ENCODE assay signal across 9 mouse cellular contexts in the genomic region with DNA sequence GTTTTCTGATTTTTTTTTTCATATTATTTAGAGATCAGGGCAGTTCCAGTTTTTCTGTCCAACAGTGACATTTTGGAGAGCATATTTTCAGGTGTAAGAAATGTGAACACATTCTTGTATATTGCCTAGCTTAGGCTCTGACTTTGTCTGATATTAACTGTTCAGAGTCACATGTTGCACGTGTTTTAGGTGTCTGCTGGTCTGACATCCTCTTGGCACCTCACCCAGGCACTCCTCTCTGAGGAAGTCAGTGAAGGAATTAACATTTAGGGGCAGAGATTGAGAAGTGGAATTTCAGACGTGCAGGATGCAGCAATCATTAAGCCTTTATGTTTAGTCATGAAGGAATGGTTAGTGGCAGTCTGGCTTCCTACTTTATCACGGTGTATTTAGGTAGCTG. TPM values are rescaled to one million over a fixed set of nuclear protein-coding genes. Genes with fewer than 3 reads are reported as not detected.
DNase-seq lines count a peak whose midpoint lies in the region; ATAC-seq lines count a peak whose summit lies in the region.
"Had no signal": no experiment of that assay in that cellular context is flagged by ENCODE, and none has a peak within 500 bp of the region (broad histone marks: within the 10 kb centered on the region; RNA-seq: fewer than 3 reads in every experiment).

No protein-coding gene starts in this region.

- DNase-seq in heart, embryonic 10.5 days (ENCODE audit: low spot score): no peak
- DNase-seq in heart, postnatal 14 days: no peak
- DNase-seq in 416B (ENCODE audit: low read depth) (peak; percentile 29), MN1 (ENCODE audit: low spot score) (no peak)
- DNase-seq in liver, embryonic 13.5 days: no peak
- no peak for DNase-seq in right cerebral cortex, postnatal 25 days
- no peak for DNase-seq in urinary bladder, postnatal 10 days (ENCODE audit: low spot score)
- DNase-seq: gastrocnemius, postnatal 36 days had no signal

- H3K4me2 ChIP-seq in forebrain, embryonic 15.5 days (replicated peaks): peak overlapping the region; percentile 65
- H3K4me2 ChIP-seq in liver, embryonic 13.5 days: peak overlapping the region; percentile 69

- no peak overlapping the region for H3K9ac ChIP-seq in forebrain, embryonic 15.5 days (replicated peaks)
- H3K9ac ChIP-seq in liver, embryonic 13.5 days: peak overlapping the region; percentile 86

- intact Hi-C loops in heart, postnatal 14 days (cut with DNase I): loop anchor here (2.0 to 10.0 kb wide), 3 partner anchors 17 to 285 kb away; a partner anchor contains a TSS

- no peak overlapping the region for H3K27ac ChIP-seq in heart, embryonic 10.5 days
- H3K27ac ChIP-seq in forebrain, embryonic 15.5 days (replicated peaks): no peak overlapping the region
- no peak overlapping the region for H3K27ac ChIP-seq in liver, embryonic 13.5 days

- H3K9me3 ChIP-seq in heart, embryonic 10.5 days: no peaks in the 10 kb centered on the region
- no peaks in the 10 kb centered on the region for H3K9me3 ChIP-seq in forebrain, embryonic 15.5 days
- no peaks in the 10 kb centered on the region for H3K9me3 ChIP-seq in liver, embryonic 13.5 days (replicated peaks)

- peaks cover 5% of the 10 kb centered on the region; the same call in 1 of the 2 replicates for H3K4me1 ChIP-seq in heart, embryonic 10.5 days
- H3K4me1 ChIP-seq in forebrain, embryonic 15.5 days: peaks cover 11% of the 10 kb centered on the region
- peaks cover 12% of the 10 kb centered on the region for H3K4me1 ChIP-seq in liver, embryonic 13.5 days (replicated peaks)

- H3K27me3 ChIP-seq in heart, embryonic 10.5 days (ENCODE audit: insufficient read depth, poor library complexity, severe bottlenecking): no peaks in the 10 kb centered on the region
- no peaks in the 10 kb centered on the region for H3K27me3 ChIP-seq in forebrain, embryonic 15.5 days
- no peaks in the 10 kb centered on the region for H3K27me3 ChIP-seq in liver, embryonic 13.5 days

- H3K4me3 ChIP-seq in heart, embryonic 10.5 days: peak overlapping the region; percentile 97
- no peak overlapping the region for H3K4me3 ChIP-seq in forebrain, embryonic 15.5 days
- peak overlapping the region; percentile 92 for H3K4me3 ChIP-seq in liver, embryonic 13.5 days (replicated peaks)

- ATAC-seq in forebrain, embryonic 15.5 days (replicated peaks): no peak
- ATAC-seq in liver, embryonic 13.5 days (ENCODE audit: low read depth): no peak

- WGBS in heart, embryonic 10.5 days: 62% methylated on average over 3 of the region's 3 CpGs
- WGBS in forebrain, embryonic 15.5 days: 58% methylated on average over 3 of the region's 3 CpGs
- WGBS in liver, embryonic 13.5 days (ENCODE audit: insufficient replicate concordance): 27% methylated on average over 3 of the region's 3 CpGs

- peaks cover 22% of the 10 kb centered on the region for H3K36me3 ChIP-seq in heart, embryonic 10.5 days
- peaks cover 19% of the 10 kb centered on the region for H3K36me3 ChIP-seq in forebrain, embryonic 15.5 days
- H3K36me3 ChIP-seq in liver, embryonic 13.5 days: peaks cover 28% of the 10 kb centered on the region

RNA-seq across cellular contexts. Expression of a gene that starts 22.8 kb away (rescaled TPM):
- 33.7 and 44.5 TPM in 2 replicates for polyA plus RNA-seq in heart, embryonic 10.5 days (2016; fragmentation: Nextera tagmentation; extraction: Ambion mirVana)
- 1 to 10 TPM; 6.6 to 7.6 TPM for total RNA-seq in heart, postnatal 14 days (2021)
- polyA plus RNA-seq in forebrain, embryonic 15.5 days (2015; fragmentation: Nextera tagmentation; extraction: Ambion mirVana): 51.0 and 56.1 TPM in 2 replicates
- 41.5 and 46.9 TPM in 2 replicates for polyA plus RNA-seq in liver, embryonic 13.5 days (2015; fragmentation: Nextera tagmentation; extraction: Ambion mirVana)

RNA-seq across cellular contexts. Expression of a gene that starts 23.0 kb away (rescaled TPM):
- polyA plus RNA-seq in heart, embryonic 10.5 days (2016; fragmentation: Nextera tagmentation; extraction: Ambion mirVana): 13.5 and 14.5 TPM in 2 replicates
- 1 to 10 TPM; 7.5 to 9.5 TPM for total RNA-seq in heart, postnatal 14 days (2021)
- polyA plus RNA-seq in forebrain, embryonic 15.5 days (2015; fragmentation: Nextera tagmentation; extraction: Ambion mirVana): 16.5 and 18.7 TPM in 2 replicates
- polyA plus RNA-seq in liver, embryonic 13.5 days (2015; fragmentation: Nextera tagmentation; extraction: Ambion mirVana): 7.3 and 7.4 TPM in 2 replicates

RNA-seq across cellular contexts. Expression of a gene that starts 58.7 kb away (rescaled TPM):
- polyA plus RNA-seq in heart, embryonic 10.5 days (2016; fragmentation: Nextera tagmentation; extraction: Ambion mirVana): 71.7 and 72.4 TPM in 2 replicates
- 10 to 100 TPM; 69.9 to 72.2 TPM for total RNA-seq in heart, postnatal 14 days (2021)
- polyA plus RNA-seq in forebrain, embryonic 15.5 days (2015; fragmentation: Nextera tagmentation; extraction: Ambion mirVana): 97.6 and 104 TPM in 2 replicates
- polyA plus RNA-seq in liver, embryonic 13.5 days (2015; fragmentation: Nextera tagmentation; extraction: Ambion mirVana): 14.7 and 18.2 TPM in 2 replicates
